Mouse (Mus musculus): ENCODE results near the gene Auts2. TPM values are rescaled to one million over a fixed set of nuclear protein-coding genes. Genes with fewer than 3 reads are reported as not detected.
A peak's percentile ranks its signal among the peaks of the same experiment; 100 is the strongest.

The Auts2 gene
- polyA plus RNA-seq, 1 experiment from 2014 or later = 29.4 TPM

DNA sequence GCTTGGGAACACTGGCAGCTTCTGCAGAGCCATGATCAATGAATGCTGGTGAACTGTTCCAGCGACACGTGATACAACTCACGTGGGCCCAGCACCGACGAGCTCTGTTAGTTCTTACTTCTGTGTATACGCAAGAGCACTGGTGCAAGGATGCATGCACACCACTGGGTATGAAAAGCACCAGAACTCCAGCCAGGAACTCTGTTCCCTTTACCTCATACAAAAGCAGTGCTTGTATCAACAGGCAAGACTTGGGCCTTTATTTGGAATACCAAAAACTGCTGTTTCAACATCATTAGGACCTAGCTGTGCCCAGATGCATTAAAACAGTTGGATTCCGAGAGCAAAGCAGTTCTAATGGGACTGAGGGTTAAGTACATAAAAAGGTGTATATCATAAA, 295.1 kb downstream of the Auts2 start:
- DNase-seq (ENCODE audit: low spot score) = no peak
- Histone ChIP-seq H3K9me3 (ENCODE audit: control insufficient read depth, low read length) (no peaks in the 10 kb centered on the region), H3K27ac (replicated peaks; ENCODE audit: low read depth, low read length) (no peak overlapping the region), H3K9ac (ENCODE audit: low read depth, low read length) (no peak overlapping the region), H3K27me3 (replicated peaks; ENCODE audit: control insufficient read depth, insufficient read depth, low read length) (no peaks in the 10 kb centered on the region), H3K4me1 (ENCODE audit: control insufficient read depth, insufficient read depth, low read length) (peaks cover 9% of the 10 kb centered on the region), H3K4me2 (ENCODE audit: low read depth, low read length) (no peak overlapping the region), H3K4me3 (ENCODE audit: low read depth, low read length) (no peak overlapping the region), H3K36me3 (ENCODE audit: control insufficient read depth, insufficient read depth, low read length) (no peaks in the 10 kb centered on the region)
- WGBS = 54% methylated on average over 7 of the region's 7 CpGs
- ATAC-seq (ENCODE audit: low read depth) = no peak; the same call in 1 of the 2 replicates

DNA sequence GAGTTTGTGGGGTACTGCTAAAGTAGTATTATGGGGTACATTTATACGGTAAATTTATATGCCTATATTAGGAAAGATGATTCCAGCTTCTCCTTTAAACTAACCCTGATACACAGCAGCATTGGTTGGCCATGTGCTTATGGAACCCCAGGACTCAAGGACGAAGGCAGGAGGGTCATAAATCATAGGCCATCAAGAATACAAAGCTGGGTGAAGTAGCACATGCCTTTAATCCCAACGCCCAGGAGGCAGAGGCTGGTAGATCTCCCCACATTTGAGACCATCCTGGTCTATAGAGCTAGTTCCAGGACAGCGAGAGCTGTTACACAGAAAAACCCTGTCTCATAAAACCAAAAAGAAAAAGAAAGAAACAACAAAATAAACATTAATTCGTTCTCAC, 307.7 kb downstream of the Auts2 start:
- Histone ChIP-seq H3K9me3 (ENCODE audit: control insufficient read depth, low read length) (no peaks in the 10 kb centered on the region), H3K9ac (ENCODE audit: low read depth, low read length) (no peak overlapping the region), H3K4me3 (ENCODE audit: low read depth, low read length) (no peak overlapping the region), H3K36me3 (ENCODE audit: control insufficient read depth, insufficient read depth, low read length) (no peaks in the 10 kb centered on the region), H3K27ac (replicated peaks; ENCODE audit: low read depth, low read length) (no peak overlapping the region), H3K4me1 (ENCODE audit: control insufficient read depth, insufficient read depth, low read length) (0 out of 2 replicates have a peak, but pooled peaks cover 5% of the 10 kb centered on the region), H3K27me3 (replicated peaks; ENCODE audit: control insufficient read depth, insufficient read depth, low read length) (no peaks in the 10 kb centered on the region), H3K4me2 (ENCODE audit: low read depth, low read length) (no peak overlapping the region)
- DNase-seq (ENCODE audit: low spot score) (no peak), ATAC-seq (ENCODE audit: low read depth) (no peak)
- WGBS = 79% methylated on average over 5 of the region's 5 CpGs

DNA sequence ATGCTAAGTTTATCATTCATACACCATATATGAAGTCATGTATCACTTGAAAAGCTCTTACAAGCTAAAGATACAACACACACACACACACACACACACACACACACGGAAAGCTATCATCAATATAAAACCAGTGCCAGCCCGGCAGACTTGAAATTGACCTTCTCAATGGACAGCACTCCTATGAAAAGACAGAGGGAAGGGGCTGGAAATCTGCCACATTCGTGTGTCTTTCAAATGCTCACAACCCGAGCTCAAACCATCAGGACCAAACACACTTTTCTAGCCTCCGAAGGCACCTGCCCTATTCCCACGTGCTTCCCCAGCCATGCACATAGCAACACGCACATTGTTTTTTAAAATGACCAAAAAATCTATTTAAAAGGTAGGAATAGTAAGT, 308.7 kb downstream of the Auts2 start:
- 81% methylated on average over 7 of the region's 7 CpGs for WGBS
- DNase-seq (ENCODE audit: low spot score) = no peak
- no peak for ATAC-seq (ENCODE audit: low read depth)

DNA sequence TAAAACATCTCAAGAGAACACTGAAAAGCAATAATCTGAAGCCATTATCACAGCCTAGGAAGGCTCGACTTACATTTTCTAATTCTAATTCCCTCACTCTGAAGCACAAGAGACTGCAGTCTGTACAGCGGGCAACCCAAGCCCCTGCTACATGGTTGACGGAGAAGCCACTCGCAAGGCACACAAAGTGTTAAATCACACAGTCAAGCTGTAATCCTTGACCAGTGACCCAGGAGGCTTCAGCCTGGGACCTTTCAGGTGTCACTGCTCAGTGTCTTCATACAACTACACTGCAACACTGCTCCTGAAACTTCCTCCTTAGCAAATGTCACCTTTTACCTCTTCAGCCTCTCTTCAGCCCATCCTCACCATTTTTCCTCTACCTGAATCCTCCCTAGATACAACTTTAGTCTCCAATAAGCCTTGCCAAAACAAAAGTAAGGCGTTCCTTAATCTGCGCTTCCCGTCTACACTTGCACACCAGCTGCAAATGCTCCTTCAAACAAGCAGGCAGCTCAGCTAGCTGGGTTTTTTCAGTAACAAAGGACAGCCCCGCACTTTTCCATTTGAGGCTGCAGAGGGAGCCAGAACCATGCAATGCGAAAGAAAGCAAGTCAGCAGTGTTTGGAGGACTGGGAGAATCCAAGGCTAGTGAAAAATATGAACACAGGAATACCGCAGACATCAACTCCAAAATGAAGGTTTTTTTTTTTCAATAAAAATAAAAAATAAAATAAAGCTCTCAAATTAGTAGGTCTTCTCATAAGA, 311.7 kb downstream of the Auts2 start:
- H3K4me3 ChIP-seq (ENCODE audit: low read depth, low read length) = no peak overlapping the region
- H3K27me3 ChIP-seq (replicated peaks; ENCODE audit: control insufficient read depth, insufficient read depth, low read length) = no peaks in the 10 kb centered on the region
- no peak overlapping the region for H3K4me2 ChIP-seq (ENCODE audit: low read depth, low read length)
- peak; percentile 78 for ATAC-seq (ENCODE audit: low read depth)
- no peak overlapping the region for H3K27ac ChIP-seq (replicated peaks; ENCODE audit: low read depth, low read length)
- WGBS = 27% methylated on average over 10 of the region's 10 CpGs
- peak; percentile 91 for DNase-seq (ENCODE audit: low spot score)
- H3K4me1 ChIP-seq (ENCODE audit: control insufficient read depth, insufficient read depth, low read length) = peaks cover 14% of the 10 kb centered on the region
- no peaks in the 10 kb centered on the region for H3K36me3 ChIP-seq (ENCODE audit: control insufficient read depth, insufficient read depth, low read length)
- H3K9ac ChIP-seq (ENCODE audit: low read depth, low read length) = no peak overlapping the region
- H3K9me3 ChIP-seq (ENCODE audit: control insufficient read depth, low read length) = no peaks in the 10 kb centered on the region

More for the DNA sequence above, 308.7 kb downstream of the Auts2 start:
- Histone ChIP-seq H3K27me3 (replicated peaks; ENCODE audit: control insufficient read depth, insufficient read depth, low read length) (no peaks in the 10 kb centered on the region), H3K36me3 (ENCODE audit: control insufficient read depth, insufficient read depth, low read length) (no peaks in the 10 kb centered on the region), H3K27ac (replicated peaks; ENCODE audit: low read depth, low read length) (no peak overlapping the region), H3K9ac (ENCODE audit: low read depth, low read length) (no peak overlapping the region), H3K4me3 (ENCODE audit: low read depth, low read length) (no peak overlapping the region), H3K4me1 (ENCODE audit: control insufficient read depth, insufficient read depth, low read length) (peaks cover 13% of the 10 kb centered on the region), H3K4me2 (ENCODE audit: low read depth, low read length) (no peak overlapping the region), H3K9me3 (ENCODE audit: control insufficient read depth, low read length) (no peaks in the 10 kb centered on the region)

DNA sequence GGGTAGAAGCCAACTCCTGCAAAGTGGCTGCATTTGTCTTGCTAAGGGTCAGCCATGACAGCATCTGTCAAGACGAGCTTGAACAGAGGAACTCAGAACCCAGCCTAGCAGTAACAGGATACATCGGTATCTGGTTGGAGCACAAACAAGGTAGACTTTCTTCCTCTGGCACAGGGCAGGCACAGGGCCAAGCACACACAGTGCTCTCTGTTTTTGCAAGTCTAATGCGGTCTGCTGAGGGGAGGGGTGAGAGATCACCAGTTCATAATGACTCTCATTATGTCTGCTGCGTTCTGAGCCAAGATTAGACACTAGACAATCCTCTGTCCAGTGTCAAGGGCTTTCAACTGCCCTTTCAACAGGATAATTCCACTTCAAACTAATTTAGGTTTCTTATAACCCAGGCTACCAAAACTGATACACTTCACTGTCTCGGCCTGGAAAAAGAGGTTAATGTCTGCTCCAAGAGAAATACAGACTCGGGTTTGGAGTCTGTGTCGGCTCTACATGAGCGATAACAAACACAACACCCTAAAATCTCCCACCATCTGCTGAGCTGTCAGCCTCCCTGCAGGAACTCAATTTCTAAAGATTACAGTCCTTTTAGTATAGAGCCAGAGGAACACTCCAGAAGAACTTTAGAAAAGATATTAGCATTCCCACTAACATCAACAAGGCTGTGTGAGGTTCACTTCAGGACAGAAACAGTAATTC, 313.3 kb downstream of the Auts2 start:
- Histone ChIP-seq H3K4me2 (ENCODE audit: low read depth, low read length) (no peak overlapping the region; the same call in 1 of the 2 replicates), H3K27me3 (replicated peaks; ENCODE audit: control insufficient read depth, insufficient read depth, low read length) (no peaks in the 10 kb centered on the region), H3K4me3 (ENCODE audit: low read depth, low read length) (no peak overlapping the region), H3K36me3 (ENCODE audit: control insufficient read depth, insufficient read depth, low read length) (no peaks in the 10 kb centered on the region), H3K9me3 (ENCODE audit: control insufficient read depth, low read length) (no peaks in the 10 kb centered on the region), H3K27ac (replicated peaks; ENCODE audit: low read depth, low read length) (peak overlapping the region; percentile 48; the same call in 1 of the 2 replicates), H3K9ac (ENCODE audit: low read depth, low read length) (no peak overlapping the region), H3K4me1 (ENCODE audit: control insufficient read depth, insufficient read depth, low read length) (peaks cover 14% of the 10 kb centered on the region)
- 19% methylated on average over 8 of the region's 8 CpGs for WGBS
- ATAC-seq (ENCODE audit: low read depth) (peak; percentile 81), DNase-seq (ENCODE audit: low spot score) (peak; percentile 90)

DNA sequence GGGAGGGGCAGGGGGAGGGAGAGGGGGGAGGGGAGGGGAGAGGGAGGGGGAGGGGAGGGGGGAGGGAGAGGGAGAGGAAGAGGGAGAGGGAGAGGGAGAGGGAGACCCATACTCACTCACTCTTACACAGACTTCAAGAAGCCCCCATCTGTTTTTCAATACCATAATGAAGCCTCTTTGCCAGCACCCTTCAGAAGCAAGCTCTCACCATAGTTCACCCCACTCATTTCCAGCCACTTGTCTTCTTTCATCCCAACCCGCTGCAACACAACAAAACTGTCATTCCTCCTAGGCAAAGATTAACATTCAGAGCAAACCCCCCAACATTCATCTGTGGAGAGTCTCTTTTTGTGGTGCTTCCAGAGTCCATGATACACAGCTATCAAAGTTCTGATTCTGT, 314.1 kb downstream of the Auts2 start:
- no peak for DNase-seq (ENCODE audit: low spot score)
- no peaks in the 10 kb centered on the region for H3K9me3 ChIP-seq (ENCODE audit: control insufficient read depth, low read length)
- peaks cover 14% of the 10 kb centered on the region for H3K4me1 ChIP-seq (ENCODE audit: control insufficient read depth, insufficient read depth, low read length)
- no peaks in the 10 kb centered on the region for H3K27me3 ChIP-seq (replicated peaks; ENCODE audit: control insufficient read depth, insufficient read depth, low read length)
- no peak overlapping the region for H3K4me3 ChIP-seq (ENCODE audit: low read depth, low read length)
- no peaks in the 10 kb centered on the region for H3K36me3 ChIP-seq (ENCODE audit: control insufficient read depth, insufficient read depth, low read length)
- ATAC-seq (ENCODE audit: low read depth) = no peak
- H3K9ac ChIP-seq (ENCODE audit: low read depth, low read length) = no peak overlapping the region
- no peak overlapping the region; the same call in 1 of the 2 replicates for H3K4me2 ChIP-seq (ENCODE audit: low read depth, low read length)
- no peak overlapping the region for H3K27ac ChIP-seq (replicated peaks; ENCODE audit: low read depth, low read length)
- WGBS = 67% methylated on average over 1 of the region's 1 CpGs

DNA sequence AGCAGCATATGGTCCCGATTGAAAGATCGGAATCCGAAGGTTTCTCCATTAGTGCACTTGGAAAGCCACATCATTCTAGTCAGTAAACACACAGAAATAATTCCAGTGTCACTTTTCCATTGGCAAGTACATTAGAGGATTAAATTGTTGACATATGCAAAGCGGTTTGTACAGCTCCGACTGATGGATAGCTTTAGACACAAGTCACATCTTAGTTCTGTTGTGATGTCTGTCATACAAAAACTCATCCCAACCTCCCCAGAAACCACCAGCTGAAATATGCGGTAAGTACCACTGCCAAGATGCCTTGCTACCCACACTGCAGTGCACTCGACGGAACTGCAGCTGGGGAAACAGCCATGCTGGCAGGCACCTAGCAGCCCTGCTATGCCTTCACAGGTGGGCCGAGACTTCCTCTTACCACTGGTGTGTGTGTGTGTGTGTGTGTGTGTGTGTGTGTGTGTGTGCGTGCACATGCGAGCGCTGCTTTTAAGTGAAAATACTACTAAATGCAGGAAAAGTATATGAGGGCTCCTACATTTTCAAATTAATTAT, 322.7 kb downstream of the Auts2 start:
- no peaks in the 10 kb centered on the region for H3K9me3 ChIP-seq (ENCODE audit: control insufficient read depth, low read length)
- H3K4me2 ChIP-seq (ENCODE audit: low read depth, low read length) = no peak overlapping the region
- no peaks in the 10 kb centered on the region for H3K36me3 ChIP-seq (ENCODE audit: control insufficient read depth, insufficient read depth, low read length)
- DNase-seq (ENCODE audit: low spot score) (peak; percentile 68), ATAC-seq (ENCODE audit: low read depth) (no peak)
- no peak overlapping the region for H3K27ac ChIP-seq (replicated peaks; ENCODE audit: low read depth, low read length)
- no peak overlapping the region for H3K4me3 ChIP-seq (ENCODE audit: low read depth, low read length)
- 59% methylated on average over 12 of the region's 12 CpGs for WGBS
- H3K9ac ChIP-seq (ENCODE audit: low read depth, low read length) = no peak overlapping the region
- H3K27me3 ChIP-seq (replicated peaks; ENCODE audit: control insufficient read depth, insufficient read depth, low read length) = no peaks in the 10 kb centered on the region
- H3K4me1 ChIP-seq (ENCODE audit: control insufficient read depth, insufficient read depth, low read length) = peaks cover 26% of the 10 kb centered on the region

DNA sequence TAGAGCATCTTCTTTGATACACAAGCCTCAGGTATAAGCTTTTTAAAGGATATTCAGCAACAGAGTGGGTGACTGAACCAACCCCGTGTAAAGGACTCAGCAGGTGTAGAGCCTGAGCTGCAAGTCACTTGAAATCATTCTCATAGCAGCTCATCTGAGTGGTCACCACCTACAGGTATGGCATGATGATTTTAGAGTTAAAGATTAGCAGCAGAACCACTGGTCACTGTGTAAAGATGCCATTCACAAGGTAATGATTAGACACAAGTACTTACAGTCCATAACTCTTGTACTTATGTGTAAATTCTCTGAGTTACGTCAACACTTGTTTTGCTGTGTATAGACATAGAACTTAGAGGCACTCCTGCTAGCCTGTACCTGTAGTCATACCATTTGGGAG, 327.0 kb downstream of the Auts2 start:
- ATAC-seq (ENCODE audit: low read depth) = no peak

More for the DNA sequence above, 327.0 kb downstream of the Auts2 start:
- 93% methylated on average over 2 of the region's 2 CpGs for WGBS
- Histone ChIP-seq H3K4me1 (ENCODE audit: control insufficient read depth, insufficient read depth, low read length) (peaks cover 24% of the 10 kb centered on the region), H3K36me3 (ENCODE audit: control insufficient read depth, insufficient read depth, low read length) (no peaks in the 10 kb centered on the region), H3K9me3 (ENCODE audit: control insufficient read depth, low read length) (no peaks in the 10 kb centered on the region), H3K27ac (replicated peaks; ENCODE audit: low read depth, low read length) (no peak overlapping the region), H3K9ac (ENCODE audit: low read depth, low read length) (no peak overlapping the region), H3K4me2 (ENCODE audit: low read depth, low read length) (no peak overlapping the region), H3K27me3 (replicated peaks; ENCODE audit: control insufficient read depth, insufficient read depth, low read length) (no peaks in the 10 kb centered on the region), H3K4me3 (ENCODE audit: low read depth, low read length) (no peak overlapping the region)
- no peak for DNase-seq (ENCODE audit: low spot score)
